Mouse (Mus musculus): ENCODE measurements around the gene Dennd1a. TPM values are rescaled to one million over a fixed set of nuclear protein-coding genes. Genes with fewer than 3 reads are reported as not detected.

Dennd1a gene
- polyA plus RNA-seq, 1 experiment: 21.6 TPM

- no peak overlapping the region for H3K27ac ChIP-seq (ENCODE audit: control insufficient read depth, insufficient read depth, low read depth, low read length)
- H3K36me3 ChIP-seq (ENCODE audit: control insufficient read depth, insufficient read depth, low read length): no peaks in the 10 kb centered on the region
- H3K27me3 ChIP-seq (ENCODE audit: control insufficient read depth, insufficient read depth, low read length): no peaks in the 10 kb centered on the region
- no peak overlapping the region for H3K4me3 ChIP-seq (ENCODE audit: control insufficient read depth, low read depth, low read length)
- TF ChIP-seq POLR2A (IDR thresholded peaks at IDR 0.05; ENCODE audit: control insufficient read depth, low read depth, low read length): no peak
- no peak for TF ChIP-seq CTCF (IDR thresholded peaks at IDR 0.05; ENCODE audit: control insufficient read depth, insufficient read depth, insufficient replicate concordance, low read depth, low read length)
- no peaks in the 10 kb centered on the region for H3K4me1 ChIP-seq (ENCODE audit: control insufficient read depth, insufficient read depth, low read length)
These were observed 523.6 kb downstream of the Dennd1a start for GRCm38 (mm10) chr2:37763638-37764037.

- H3K27me3 ChIP-seq (ENCODE audit: control insufficient read depth, insufficient read depth, low read length): no peaks in the 10 kb centered on the region
- no peaks in the 10 kb centered on the region for H3K36me3 ChIP-seq (ENCODE audit: control insufficient read depth, insufficient read depth, low read length)
- no peak overlapping the region for H3K27ac ChIP-seq (ENCODE audit: control insufficient read depth, insufficient read depth, low read depth, low read length)
- H3K4me1 ChIP-seq (ENCODE audit: control insufficient read depth, insufficient read depth, low read length): no peaks in the 10 kb centered on the region
- no peak overlapping the region for H3K4me3 ChIP-seq (ENCODE audit: control insufficient read depth, low read depth, low read length)
- TF ChIP-seq POLR2A (IDR thresholded peaks at IDR 0.05; ENCODE audit: control insufficient read depth, low read depth, low read length): no peak
- TF ChIP-seq CTCF (IDR thresholded peaks at IDR 0.05; ENCODE audit: control insufficient read depth, insufficient read depth, insufficient replicate concordance, low read depth, low read length): no peak
These were observed 526.6 kb downstream of the Dennd1a start for GRCm38 (mm10) chr2:37760633-37761032.

DNA sequence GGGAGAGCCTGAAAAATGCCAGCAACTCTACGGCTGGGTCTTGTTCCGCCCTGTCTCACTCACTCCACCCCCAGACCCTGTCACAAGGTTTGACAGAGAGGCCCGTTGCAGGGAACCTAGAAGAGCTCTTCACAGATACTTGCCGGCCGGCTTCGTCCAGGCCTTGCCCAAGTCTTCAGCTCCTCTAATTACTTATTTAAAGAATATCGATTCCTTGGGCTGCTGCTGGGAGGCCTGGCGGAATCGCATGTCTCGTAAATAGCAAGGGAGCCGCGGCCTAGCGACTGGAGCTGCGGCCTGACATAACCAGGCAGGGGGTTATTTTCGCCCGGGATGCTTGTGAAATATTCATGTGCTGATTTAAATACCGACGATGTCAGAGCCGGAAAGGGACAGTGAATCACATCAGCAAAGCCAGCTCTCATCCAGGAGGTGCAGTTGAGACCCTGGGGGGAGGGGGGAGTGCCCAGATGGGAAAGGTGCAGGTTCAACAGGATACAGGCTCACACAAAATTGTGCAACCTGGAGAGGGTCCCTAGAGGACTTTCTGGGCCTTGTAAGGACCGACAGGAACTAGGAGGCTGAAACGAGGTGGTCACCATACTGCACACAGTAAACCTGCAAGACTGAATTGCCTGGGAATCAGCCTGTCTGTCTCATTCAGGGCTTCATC, 528.7 kb downstream of the Dennd1a start:
- H3K4me1 ChIP-seq (ENCODE audit: control insufficient read depth, insufficient read depth, low read length): no peaks in the 10 kb centered on the region
- H3K4me3 ChIP-seq (ENCODE audit: control insufficient read depth, low read depth, low read length): no peak overlapping the region
- no peaks in the 10 kb centered on the region for H3K36me3 ChIP-seq (ENCODE audit: control insufficient read depth, insufficient read depth, low read length)
- no peak overlapping the region for H3K27ac ChIP-seq (ENCODE audit: control insufficient read depth, insufficient read depth, low read depth, low read length)
- H3K27me3 ChIP-seq (ENCODE audit: control insufficient read depth, insufficient read depth, low read length): no peaks in the 10 kb centered on the region
- TF ChIP-seq POLR2A (IDR thresholded peaks at IDR 0.05; ENCODE audit: control insufficient read depth, low read depth, low read length): no peak
- no peak for TF ChIP-seq CTCF (IDR thresholded peaks at IDR 0.05; ENCODE audit: control insufficient read depth, insufficient read depth, insufficient replicate concordance, low read depth, low read length)

- no peaks in the 10 kb centered on the region for H3K4me1 ChIP-seq (ENCODE audit: control insufficient read depth, insufficient read depth, low read length)
- H3K27ac ChIP-seq (ENCODE audit: control insufficient read depth, insufficient read depth, low read depth, low read length): no peak overlapping the region
- no peaks in the 10 kb centered on the region for H3K27me3 ChIP-seq (ENCODE audit: control insufficient read depth, insufficient read depth, low read length)
These were observed 529.4 kb downstream of the Dennd1a start for GRCm38 (mm10) chr2:37757784-37758183.

GRCm38 (mm10) chr2:37757016-37757415, 530.2 kb downstream of the Dennd1a start:
- no peak overlapping the region for H3K27ac ChIP-seq (ENCODE audit: control insufficient read depth, insufficient read depth, low read depth, low read length)
- TF ChIP-seq CTCF (IDR thresholded peaks at IDR 0.05; ENCODE audit: control insufficient read depth, insufficient read depth, insufficient replicate concordance, low read depth, low read length) (no peak), POLR2A (IDR thresholded peaks at IDR 0.05; ENCODE audit: control insufficient read depth, low read depth, low read length) (no peak)
- H3K4me1 ChIP-seq (ENCODE audit: control insufficient read depth, insufficient read depth, low read length): no peaks in the 10 kb centered on the region
- no peaks in the 10 kb centered on the region for H3K36me3 ChIP-seq (ENCODE audit: control insufficient read depth, insufficient read depth, low read length)
- H3K4me3 ChIP-seq (ENCODE audit: control insufficient read depth, low read depth, low read length): no peak overlapping the region
- no peaks in the 10 kb centered on the region for H3K27me3 ChIP-seq (ENCODE audit: control insufficient read depth, insufficient read depth, low read length)

More at GRCm38 (mm10) chr2:37757784-37758183, 529.4 kb downstream of the Dennd1a start:
- TF ChIP-seq CTCF (IDR thresholded peaks at IDR 0.05; ENCODE audit: control insufficient read depth, insufficient read depth, insufficient replicate concordance, low read depth, low read length) (no peak), POLR2A (IDR thresholded peaks at IDR 0.05; ENCODE audit: control insufficient read depth, low read depth, low read length) (no peak)
- Histone ChIP-seq H3K4me3 (ENCODE audit: control insufficient read depth, low read depth, low read length) (no peak overlapping the region), H3K36me3 (ENCODE audit: control insufficient read depth, insufficient read depth, low read length) (no peaks in the 10 kb centered on the region)

DNA sequence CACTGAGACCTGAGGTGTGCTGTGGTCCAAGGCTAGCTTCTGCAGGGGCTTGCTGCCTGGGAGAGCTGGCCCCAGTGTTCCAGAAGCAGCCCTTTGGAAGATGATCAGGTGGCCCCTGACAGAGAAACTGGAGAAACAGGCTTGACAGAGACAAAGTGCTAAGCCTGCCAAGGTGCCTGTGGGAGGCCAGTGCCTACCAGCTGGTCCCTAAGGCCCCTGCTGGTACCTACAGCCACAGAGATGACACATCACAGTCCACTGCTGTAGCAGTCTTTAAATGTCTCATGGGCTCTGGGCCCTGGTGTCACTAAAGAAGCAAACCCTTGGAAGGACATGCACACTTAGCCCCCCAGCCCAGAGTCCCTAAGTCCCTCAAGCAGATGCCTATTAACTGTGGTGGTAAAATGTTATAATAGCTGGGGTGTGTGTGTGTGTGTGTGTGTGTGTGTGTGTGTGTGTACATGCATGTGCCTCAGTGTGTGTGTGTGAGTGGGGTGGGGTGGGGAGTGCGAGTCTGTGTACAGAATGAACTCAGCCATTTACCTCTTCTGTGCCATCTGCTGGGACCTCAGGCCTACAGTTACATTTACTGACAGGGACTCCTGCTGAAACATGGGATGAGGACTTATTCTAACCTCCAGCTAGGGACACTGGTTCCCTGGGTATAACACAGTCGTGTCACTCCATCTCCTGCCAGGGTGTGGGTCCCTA, 530.8 kb downstream of the Dennd1a start:
- Histone ChIP-seq H3K4me1 (ENCODE audit: control insufficient read depth, insufficient read depth, low read length) (no peaks in the 10 kb centered on the region), H3K27me3 (ENCODE audit: control insufficient read depth, insufficient read depth, low read length) (no peaks in the 10 kb centered on the region), H3K4me3 (ENCODE audit: control insufficient read depth, low read depth, low read length) (no peak overlapping the region), H3K27ac (ENCODE audit: control insufficient read depth, insufficient read depth, low read depth, low read length) (no peak overlapping the region), H3K36me3 (ENCODE audit: control insufficient read depth, insufficient read depth, low read length) (no peaks in the 10 kb centered on the region)
- no peak for TF ChIP-seq POLR2A (IDR thresholded peaks at IDR 0.05; ENCODE audit: control insufficient read depth, low read depth, low read length)
- TF ChIP-seq CTCF (IDR thresholded peaks at IDR 0.05; ENCODE audit: control insufficient read depth, insufficient read depth, insufficient replicate concordance, low read depth, low read length): no peak

- H3K4me3 ChIP-seq (ENCODE audit: control insufficient read depth, low read depth, low read length): no peak overlapping the region
- no peaks in the 10 kb centered on the region for H3K4me1 ChIP-seq (ENCODE audit: control insufficient read depth, insufficient read depth, low read length)
- H3K36me3 ChIP-seq (ENCODE audit: control insufficient read depth, insufficient read depth, low read length): no peaks in the 10 kb centered on the region
- TF ChIP-seq CTCF (IDR thresholded peaks at IDR 0.05; ENCODE audit: control insufficient read depth, insufficient read depth, insufficient replicate concordance, low read depth, low read length): no peak
- no peak for TF ChIP-seq POLR2A (IDR thresholded peaks at IDR 0.05; ENCODE audit: control insufficient read depth, low read depth, low read length)
- H3K27ac ChIP-seq (ENCODE audit: control insufficient read depth, insufficient read depth, low read depth, low read length): no peak overlapping the region
- H3K27me3 ChIP-seq (ENCODE audit: control insufficient read depth, insufficient read depth, low read length): no peaks in the 10 kb centered on the region
These were observed 536.1 kb downstream of the Dennd1a start for GRCm38 (mm10) chr2:37751114-37751513.
